Mouse (Mus musculus) B cell, adult (primary cell): ENCODE results near the gene Gm11116. TPM values are rescaled to one million over a fixed set of nuclear protein-coding genes. Genes with fewer than 3 reads are reported as not detected.

Experiments used
- total RNA-seq: library from RNA; stranded (reverse); gene quantifications from 4 replicates; pipeline ENCODE4 v1.2.4, GENCODE M21; 2023; ENCODE audit not compliant: inconsistent age

Gene Gm11116
- total RNA-seq, result not detected in 4 replicates

GRCm38 (mm10) chr5:88111430-88111829 lies at the start of gene Gm11116:
Gm11116 (minus strand) TSS chr5:88111530.

GRCm38 (mm10) chr5:88153999-88154398 lies 42.7 kb upstream of the Gm11116 start, which contains the start of gene Gm11115:
Gm11115 (minus strand) TSS chr5:88154099.

GRCm38 (mm10) chr5:88086256-88086655 lies 25.1 kb downstream of the Gm11116 start, which contains the start of gene Smr2:
Smr2 (plus strand) TSS chr5:88086556.

Other genes with a start within 250 kb of the Gm11116 start
- not detected in 4 replicates for gene Odam, start 226.5 kb downstream of the Gm11116 start, total RNA-seq
- not detected in 4 replicates for gene Csn3, start 186.0 kb downstream of the Gm11116 start, total RNA-seq
- not detected in 4 replicates for gene 2310003L06Rik, start 142.1 kb downstream of the Gm11116 start, total RNA-seq
- gene Gm28434, start 142.0 kb downstream of the Gm11116 start, total RNA-seq, result not detected in 4 replicates
- not detected in 4 replicates for gene Cabs1, start 132.1 kb downstream of the Gm11116 start, total RNA-seq
- gene Smr3a, start 109.0 kb downstream of the Gm11116 start, total RNA-seq, result not detected in 4 replicates
- gene Smr2, start 25.0 kb downstream of the Gm11116 start, total RNA-seq, result not detected in 4 replicates
- not detected in 4 replicates for gene Gm11115, start 42.6 kb upstream of the Gm11116 start, total RNA-seq
- not detected in 4 replicates for gene Gm7714, start 157.4 kb upstream of the Gm11116 start, total RNA-seq
- not detected in 4 replicates for gene Prol1, start 205.8 kb upstream of the Gm11116 start, total RNA-seq